Mouse (Mus musculus): Measurements from ENCODE around the gene Cfap97d1.

Gene Cfap97d1

GRCm38 (mm10) chr11:102039487-102040137 is 55.5 kb downstream of the Cfap97d1 start:
- DNase-seq (ENCODE audit: low spot score) = peak; percentile 40

DNA sequence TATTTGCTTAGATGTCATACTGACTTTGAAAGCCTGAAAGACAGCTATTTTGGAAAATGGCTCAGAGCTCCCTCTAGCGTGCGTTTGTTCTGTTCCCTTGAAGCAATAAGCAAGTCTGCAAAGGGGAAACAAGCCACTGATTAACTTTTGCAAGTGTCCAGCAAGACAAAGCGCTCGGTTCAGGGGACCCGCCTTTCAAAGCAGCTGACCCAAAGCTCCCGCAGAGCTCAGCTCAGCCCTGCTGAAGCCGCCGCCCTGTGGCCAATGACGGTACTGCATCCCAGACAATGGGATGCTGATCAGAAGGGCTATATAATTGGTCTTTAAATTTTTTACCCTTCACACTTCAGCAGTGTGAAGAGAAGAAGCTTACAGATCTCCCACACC is 56.1 kb downstream of the Cfap97d1 start:
- DNase-seq (ENCODE audit: low spot score) = peak; percentile 80

GRCm38 (mm10) chr11:102040646-102041045 is 56.6 kb downstream of the Cfap97d1 start:
- DNase-seq (ENCODE audit: low spot score) = no peak

GRCm38 (mm10) chr11:102041350-102041949 is 57.4 kb downstream of the Cfap97d1 start, which contains the start of gene Cd300lg:
Cd300lg (plus strand) TSS chr11:102041509.
- DNase-seq (ENCODE audit: low spot score) = no peak
